Mouse (Mus musculus) adrenal gland, adult (tissue): ENCODE measurements around the gene Stx5a.

ENCODE experiments used
- DNase-seq, 2 experiments: peaks; one replicate each; pipeline ENCODE4 v3.0.0; 2022 to 2023; ENCODE audit warnings: low spot score in 1 of 2; ENCODE audit not compliant: inconsistent age in 2 of 2

Gene Stx5a

DNA sequence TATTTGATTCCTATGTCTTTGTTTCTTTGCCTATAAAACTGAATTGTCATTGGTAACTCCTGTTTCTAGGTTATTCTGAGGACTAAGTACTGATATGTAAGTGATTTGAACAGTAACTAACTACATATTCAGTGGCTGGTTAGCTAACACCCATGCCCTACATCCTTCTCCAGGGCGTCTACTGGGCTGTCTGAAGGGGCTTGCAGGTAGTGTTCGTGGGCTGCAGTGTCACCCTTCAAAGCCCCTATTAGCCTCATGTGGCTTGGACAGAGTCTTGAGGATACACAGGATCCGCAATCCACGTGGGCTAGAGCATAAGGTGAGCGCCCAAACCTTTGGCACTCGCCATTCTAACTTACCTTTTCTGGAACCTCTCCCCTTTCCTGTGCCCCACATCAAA, 1.6 kb upstream of the Stx5a start:
- no peak for DNase-seq

DNA sequence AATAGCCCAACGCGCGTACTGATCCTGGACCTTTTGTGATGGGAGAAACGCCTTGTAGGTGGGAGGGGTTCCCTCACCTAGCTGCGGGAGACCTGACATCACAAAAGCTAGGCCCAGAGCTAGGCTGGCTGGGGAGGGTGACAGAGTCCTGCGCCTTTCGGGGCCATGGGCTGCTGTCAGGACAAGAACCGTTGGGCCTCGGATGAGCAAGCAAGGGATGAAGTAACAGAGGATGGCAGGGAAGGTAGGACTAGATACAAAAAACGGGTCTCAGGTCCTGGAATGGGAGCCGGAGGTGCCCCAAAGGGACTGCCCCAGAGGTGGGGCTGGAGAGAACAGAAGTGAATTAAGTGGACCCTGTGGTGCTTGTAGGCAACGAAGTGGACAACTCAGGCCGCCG, 610 bp upstream of the Stx5a start, which contains the start of gene 1700092M07Rik:
Gene 1700092M07Rik (plus strand): TSS at position 116 of the 400 bp plus-strand sequence.
- DNase-seq: peak in 1 of 2 experiments; percentile 46

DNA sequence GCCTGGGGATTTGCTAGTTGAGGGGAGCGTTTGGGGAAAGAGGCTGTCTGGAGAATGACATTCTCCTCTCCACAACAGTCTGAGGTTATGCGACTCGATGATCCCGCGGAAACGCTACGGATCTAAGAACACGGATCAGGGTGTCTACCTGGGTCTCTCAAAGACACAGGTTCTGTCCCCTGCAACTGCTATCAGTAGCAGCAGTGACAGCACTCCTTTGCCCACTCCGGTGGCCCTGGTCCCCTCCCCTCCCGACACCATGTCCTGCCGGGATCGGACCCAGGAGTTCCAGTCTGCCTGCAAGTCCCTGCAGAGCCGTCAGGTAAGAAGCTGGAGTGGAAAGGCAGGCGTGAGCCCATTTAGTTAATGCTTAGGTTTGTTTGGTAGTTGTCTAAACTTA, 963 bp downstream of the Stx5a start:
- DNase-seq: peak in 1 of 2 experiments; percentile 44

DNA sequence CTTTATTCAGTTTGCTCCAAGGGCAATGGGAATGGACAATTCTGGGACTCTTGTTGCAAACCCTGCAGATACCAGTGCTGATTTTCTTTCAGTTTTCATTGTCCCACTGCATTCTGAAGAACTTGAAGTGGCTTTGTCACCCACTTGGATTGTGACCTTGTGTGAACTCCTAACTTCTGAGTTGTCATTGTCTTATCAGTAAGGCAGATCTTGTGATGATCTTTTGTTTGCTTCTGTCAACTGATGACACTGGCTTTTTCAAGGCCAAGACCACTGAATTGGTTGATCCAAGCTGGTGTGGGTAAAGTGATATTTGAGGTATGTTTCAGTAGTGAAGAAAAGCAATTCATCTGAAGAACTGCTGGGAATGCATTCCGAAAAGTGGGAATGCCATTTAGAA, 4.2 kb downstream of the Stx5a start:
- peak in 1 of 2 experiments; percentile 53 for DNase-seq

DNA sequence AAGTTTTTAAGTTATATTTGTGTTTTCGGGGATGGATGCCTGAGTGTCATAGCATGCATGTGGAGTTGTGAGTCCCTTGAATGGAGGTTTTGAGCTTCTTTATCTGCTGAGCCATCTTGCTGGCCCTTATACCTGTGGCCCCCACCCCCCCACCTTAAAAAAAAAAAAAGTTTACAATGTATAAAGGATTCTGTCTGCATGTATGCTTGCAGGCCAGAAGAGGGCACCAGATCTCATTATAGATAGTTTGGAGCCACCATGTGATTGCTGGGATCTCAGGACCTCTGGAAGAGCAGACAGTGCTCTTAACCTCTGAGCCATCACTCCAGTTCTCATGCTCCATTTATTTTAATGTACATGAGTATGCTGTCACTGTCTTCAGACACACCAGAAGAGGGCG, 6.2 kb downstream of the Stx5a start:
- no peak for DNase-seq

DNA sequence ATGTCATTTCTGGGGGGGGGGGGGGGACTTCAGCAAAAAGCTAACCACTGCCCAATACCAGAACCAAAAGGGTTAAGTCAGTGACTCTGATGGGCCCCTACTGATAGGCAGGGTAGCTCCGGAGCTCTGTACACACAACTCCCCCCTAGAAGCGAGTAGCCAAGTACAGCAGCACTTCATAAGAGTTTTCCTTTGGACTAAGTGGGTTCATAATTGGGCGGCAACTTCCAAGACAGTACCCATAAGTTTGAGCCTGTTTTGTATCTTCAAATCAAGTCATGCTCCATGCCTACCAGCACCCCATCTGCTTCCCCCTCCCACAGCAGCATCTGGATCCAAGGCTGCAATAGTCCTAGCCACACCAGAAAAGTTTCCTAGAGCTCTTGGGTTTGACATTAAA, 14.4 kb downstream of the Stx5a start:
- DNase-seq: no peak

DNA sequence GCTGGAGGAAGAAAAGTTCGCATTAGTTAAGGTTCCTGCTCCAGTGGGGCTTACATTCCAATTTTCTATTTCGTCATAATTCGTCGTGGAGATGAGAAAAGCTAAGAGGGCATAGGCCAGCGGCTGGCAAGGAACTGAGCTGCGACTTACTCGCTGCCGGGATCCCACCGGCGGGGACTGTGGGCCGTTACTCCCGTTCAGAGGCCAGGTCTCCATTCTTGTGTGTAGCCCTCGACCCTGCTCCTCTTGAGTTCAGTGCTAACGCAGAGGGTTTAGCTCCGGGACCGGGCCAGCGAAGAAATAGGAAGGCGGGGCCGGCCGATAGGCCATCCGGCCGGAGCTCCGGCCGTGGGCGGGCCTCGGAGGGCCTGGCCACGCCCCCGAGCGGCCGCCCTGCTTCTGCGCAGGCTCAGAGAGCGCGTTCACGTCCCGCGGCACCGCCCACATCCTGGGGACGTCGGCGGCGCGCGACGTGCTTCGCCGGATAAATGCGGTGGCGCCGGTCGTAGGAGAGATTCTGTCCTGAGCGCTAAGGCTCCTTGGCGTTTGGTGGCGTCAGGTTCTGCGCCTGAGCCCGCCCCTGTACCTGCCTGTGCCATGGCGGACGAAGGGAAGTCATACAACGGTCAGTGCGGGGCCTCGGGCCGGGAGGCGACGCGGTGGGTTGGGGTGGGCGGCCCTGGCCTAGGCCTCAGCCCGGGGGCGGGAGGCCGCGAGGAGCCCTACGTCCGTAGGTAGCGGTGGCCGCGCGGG, 15.6 kb downstream of the Stx5a start, which contains the start of gene Nxf1:
Gene Nxf1 (plus strand): TSS at position 439 of the 753 bp plus-strand sequence.
- peak; percentile 94 to 97 for DNase-seq

DNA sequence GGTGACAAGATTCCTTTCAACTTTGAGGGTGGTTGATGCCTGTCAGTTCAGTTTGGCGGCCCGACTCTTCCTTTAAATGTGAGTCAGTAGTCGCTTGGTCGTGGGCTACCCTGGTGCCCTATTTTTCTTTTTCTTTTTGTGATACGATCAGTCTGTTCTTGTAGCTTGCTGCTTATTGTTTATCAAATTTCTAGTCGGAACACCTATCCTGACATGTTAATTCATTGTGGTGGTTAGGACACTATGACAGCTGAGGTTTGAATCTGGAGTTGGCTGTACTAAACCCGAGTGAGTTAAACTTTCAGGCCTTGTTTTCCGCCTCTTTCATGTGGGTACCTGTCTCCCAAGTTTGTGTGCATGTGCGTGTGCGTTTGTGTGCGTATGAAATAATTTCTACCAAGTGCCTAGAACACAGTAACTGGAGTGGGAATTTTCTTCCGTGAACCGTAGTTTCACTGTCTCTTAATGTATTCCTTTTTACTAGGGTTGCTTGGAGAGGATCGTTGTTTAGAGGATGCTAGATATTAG, 16.3 kb downstream of the Stx5a start:
- no peak for DNase-seq

DNA sequence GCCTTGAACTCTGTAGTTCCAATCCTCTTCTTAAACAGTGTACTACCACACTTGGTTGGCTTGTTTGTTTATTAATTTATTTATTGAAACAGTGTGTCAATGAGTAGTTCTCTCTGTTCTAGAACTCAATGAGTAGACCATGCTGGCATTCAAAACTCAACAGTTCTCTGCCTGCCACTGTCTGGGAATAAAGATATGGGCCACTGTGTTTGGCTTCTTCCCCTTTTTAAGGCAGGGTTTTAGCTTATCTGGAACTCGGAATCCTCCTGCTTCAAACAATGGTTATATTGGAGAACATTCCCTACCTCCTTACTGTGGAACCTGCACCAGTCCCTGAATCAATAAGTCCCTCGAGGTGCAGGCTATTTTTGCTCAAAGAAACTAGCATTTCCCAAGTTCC, 17.7 kb downstream of the Stx5a start:
- no peak for DNase-seq

DNA sequence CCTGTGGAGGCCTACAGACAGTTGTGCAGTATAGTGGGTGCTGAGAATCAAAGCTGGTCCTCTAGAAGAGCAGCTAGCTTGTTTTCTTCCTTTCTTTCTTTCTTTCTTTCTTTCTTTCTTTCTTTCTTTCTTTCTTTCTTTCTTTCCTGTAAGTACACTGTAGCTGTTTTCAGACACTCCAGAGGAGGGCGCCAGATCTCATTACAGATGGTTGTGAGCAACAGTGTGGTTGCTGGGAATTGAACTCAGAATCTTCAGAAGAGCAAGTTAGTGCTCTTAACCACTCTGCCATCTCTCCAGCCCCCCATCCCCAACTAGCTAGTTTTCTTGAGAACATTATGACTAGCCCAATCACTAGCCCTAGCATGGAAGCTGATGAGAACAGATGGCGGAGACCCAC, 19.5 kb downstream of the Stx5a start:
- no peak for DNase-seq

DNA sequence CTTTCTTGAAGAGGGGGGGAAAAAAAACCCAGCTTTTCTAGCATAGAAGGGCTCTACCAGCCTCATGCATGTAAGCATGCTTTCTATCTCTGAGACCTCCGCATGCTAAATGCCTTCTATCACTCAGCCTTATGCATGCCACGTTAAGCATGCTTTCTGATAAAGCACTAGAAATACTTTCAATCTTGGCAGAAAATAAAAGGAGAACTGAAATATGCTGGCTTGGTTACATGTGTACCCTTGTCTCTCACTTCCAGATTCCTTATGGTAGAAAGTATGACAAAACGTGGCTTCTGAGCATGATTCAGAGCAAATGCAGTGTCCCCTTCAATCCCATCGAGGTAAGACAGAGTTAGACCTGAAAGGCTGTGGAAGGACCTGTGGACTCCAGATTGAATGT, 22.1 kb downstream of the Stx5a start:
- no peak for DNase-seq

DNA sequence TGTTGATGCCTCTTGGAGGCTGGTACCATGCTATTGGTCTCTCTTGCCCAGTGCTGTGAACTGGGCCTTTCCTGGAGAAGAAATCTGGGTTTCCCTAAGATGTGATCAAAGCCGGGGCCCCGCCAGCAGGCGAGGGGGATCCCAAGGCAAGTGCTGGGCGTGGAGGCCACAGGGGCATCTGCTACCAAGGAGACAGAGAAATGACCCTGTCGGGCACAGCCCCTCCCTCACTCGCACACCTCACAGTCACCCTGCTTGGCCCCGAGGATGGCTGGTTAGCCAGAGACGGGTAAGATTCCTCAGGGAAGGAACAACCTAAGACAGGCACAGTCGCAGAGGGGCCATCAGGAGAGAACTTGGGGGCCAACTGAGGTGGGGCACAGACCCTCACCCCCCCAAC, 24.3 kb downstream of the Stx5a start:
- DNase-seq: no peak

DNA sequence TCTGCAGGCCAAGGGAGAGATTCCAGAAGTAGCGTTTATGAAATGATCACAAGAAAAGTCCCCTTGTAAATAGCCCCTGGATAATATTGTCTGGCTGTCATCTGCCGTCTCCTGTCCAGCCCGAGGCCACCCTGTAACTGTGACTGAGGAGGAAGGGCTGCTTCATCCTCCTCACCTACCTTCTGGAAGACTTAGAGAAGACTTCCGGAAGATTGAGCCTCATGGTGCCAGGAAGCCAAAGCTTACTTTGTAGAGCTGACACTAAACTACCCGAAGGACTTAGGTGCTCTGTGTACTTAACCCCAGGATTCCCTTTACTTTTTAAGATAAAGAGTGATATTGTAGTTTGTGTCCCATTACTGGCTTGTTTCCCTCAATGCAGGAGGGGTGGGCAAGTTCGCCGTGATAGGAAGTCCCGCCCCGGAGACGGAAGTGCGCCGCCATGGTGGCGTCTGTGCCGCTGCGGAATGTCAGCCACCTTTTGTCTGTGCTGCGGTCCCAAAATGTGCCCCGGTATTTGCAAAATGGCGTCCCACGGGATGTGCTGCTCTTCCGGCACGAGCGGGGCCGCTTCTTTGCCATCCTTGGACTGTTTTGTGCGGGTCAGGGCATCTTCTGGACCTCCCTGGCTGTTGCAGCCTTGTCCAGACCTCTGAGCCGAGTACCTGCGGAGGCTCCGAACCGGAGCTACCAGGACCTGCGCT, 29.5 kb downstream of the Stx5a start, which contains the start of gene Tmem223:
Gene Tmem223 (plus strand): TSS at position 430 of the 704 bp plus-strand sequence.
- peak; percentile 86 to 95 for DNase-seq

DNA sequence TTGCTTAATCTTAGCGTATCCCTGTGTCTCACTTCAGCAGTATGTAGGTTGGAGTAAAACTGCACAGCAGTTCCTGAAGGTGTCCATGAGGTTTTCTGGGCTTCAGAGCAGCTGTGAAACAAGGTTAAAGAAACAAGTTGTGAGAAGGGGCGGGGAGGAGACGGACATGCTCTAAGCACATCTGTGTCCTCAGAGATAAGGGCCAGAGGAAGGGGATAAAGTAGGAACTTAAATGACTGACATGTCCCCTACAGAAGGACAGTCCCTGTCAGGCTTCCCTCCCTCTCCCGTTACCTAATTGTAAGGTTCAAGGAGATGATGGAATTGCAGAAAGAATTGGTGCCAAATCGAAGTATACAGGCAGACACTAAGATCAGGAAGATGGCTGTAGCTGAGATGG, 31.8 kb downstream of the Stx5a start:
- no peak for DNase-seq

DNA sequence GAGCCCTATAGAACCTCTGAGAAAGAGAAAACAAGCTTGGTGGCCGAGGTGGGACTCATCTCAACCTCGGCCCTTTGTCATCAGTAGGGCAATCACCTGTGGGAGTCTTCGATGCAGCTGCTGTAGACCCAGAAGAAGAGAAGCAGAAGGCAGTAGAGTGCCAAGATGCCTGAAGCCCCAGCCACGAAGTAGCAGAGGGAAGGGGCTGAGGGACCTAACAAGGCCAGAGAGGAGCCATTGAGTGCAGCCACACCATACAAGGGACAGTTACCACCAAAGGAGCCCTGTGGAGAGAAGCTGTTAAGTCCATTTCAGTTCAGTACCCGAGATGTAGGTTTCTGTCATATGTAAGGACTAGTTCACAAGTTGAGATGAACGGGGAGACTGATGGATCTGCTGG, 32.2 kb downstream of the Stx5a start:
- DNase-seq: peak in 1 of 2 experiments; percentile 54

DNA sequence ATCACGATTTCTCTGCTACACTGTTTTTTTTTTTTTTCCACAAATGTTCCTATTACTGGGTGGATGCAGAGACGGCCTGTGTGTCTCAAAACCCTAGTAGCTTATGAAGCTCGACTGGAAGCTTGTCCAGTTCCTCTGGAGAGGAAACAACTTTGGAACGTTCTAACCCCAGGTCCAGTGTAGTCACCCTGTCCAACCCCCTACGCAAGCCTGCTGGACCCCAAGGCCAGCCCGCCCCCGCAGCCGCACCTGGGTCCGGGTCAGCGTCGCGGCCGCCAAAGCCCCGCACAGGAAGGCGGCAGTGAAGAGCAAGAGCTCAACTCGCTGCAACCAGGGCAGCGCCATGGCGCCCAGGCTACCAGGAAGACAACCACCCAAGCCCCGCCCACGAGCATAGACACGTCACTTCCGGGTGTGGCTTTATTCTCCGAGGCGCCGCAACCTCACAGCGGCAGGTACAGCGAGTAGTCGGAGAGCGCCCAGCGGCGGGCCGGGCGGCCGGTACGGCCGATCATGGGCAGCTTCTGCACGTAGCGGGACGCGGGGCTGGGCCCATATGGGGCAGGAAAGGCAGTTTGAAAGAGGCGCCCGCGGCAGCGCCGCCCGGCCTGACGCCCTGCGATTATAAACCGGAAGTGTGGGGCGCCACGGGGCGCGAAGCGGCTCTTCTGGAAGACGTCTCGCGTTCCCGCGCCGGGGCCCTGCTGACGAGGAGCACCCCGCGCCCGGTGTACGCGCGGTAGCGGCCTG, 33.0 kb downstream of the Stx5a start, which contains the start of gene Tmem179b:
Gene Tmem179b (minus strand): TSS at position 382 of the 750 bp plus-strand sequence.
- DNase-seq: peak; percentile 96 to 99

DNA sequence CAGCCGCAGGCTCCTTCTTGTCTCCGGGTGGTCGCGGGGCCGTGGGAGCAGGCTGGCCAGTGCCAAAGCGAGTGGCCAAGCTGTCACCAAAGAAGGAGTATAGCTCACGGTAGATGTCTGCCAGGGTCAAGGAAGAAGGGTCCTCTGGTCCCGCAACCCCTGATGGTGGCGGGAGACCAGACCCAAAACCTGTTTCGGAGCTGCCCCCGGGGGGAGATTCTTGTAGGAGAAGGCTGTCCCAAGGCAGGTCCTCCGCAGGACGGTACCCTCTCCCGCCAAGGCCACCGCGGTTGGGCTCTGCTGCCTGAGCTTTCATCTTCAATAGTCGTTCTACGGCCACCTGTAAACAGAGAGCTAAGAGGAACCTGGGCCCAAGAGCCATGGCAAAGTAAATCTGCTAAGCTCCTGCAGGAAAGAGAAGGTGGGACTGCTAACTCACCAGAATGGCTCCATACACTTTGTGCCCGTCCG, 33.8 kb downstream of the Stx5a start:
- peak; percentile 61 to 82 for DNase-seq

DNA sequence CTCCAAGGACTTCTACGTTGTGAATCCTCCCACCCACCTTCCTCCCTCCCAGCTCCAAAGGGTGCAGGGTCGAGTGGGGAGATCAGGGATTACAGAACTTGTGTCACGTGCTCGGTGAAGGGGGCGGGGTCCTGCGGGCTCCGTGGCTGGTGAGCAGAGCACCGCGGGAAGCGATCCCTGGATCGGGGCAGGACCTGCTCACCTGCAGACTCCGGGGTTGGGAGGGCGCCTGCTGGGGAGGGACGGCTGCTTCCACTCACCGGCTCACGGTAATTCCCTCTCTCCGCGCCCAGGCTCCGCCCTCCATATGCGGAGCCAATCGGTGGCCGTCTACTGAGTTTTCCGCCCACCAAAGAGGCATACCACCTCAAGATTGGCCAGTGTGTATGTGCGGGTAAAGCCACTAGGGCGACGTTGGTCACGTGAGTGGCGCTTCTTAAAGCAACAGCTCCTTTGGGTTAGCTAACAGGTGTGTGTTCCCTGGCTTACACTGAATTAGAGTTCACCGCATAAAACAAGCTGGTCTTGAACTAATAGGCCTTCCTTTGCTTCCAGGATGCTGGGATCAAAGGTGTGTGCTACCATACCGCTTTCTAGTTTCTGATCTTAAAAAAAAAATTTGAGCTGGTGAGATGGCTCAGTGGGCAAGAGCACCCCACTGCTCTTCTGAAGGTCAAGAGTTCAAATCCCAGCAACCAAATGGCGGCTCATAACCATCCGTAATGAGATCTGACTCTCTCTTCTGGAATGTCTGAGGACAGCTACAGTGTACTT, 45.0 kb downstream of the Stx5a start, which contains the start of gene Taf6l:
Gene Taf6l (minus strand): TSS at position 410 of the 774 bp plus-strand sequence.
- DNase-seq: peak; percentile 93 to 97

DNA sequence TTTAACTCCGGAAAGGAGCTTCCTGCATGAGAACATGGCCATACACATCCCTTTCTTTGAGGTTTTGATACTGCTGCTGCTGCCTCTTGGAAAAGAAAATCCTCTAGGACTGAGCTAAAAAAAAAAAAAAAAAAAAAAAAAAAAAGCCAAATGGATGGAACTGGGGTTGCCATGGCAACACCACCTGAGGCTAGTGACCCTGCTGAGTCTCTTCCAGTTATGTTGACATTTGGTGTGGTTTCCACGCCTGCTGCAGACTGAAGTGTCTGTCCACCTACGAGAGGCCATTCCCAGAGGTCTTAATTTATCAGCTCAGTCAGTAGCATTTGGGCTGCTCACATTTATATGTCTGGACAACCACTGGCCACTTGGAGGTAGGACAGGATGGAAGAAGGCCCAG, 47.3 kb downstream of the Stx5a start:
- no peak for DNase-seq

DNA sequence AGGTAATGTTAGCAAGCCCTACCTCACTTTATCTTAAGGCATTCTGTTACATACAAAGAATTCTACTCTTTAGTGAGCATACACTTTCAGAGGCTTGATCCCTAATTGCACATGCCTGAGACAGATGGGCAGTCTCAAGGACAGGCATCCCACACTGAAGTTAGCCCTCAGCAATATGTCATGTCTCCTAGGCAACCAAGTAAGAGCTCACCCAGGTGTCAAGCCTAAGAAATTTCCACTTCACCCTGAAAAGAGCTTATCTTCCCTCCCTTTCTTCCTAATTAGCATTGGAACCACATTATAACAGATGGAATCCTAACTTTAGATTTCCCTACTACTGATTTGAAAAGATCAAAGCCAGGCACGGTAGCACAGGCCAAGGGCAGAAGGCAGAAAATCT, 48.0 kb downstream of the Stx5a start:
- DNase-seq: peak in 1 of 2 experiments; percentile 47
